Mouse (Mus musculus) retina, adult 2 months (tissue): Measurements from ENCODE around the gene Ubqln1.
"Not testable (repeated sequence)": the region's sequence is repeated elsewhere in the genome, so short reads cannot be mapped to it uniquely, and the experiment has no call there.

ENCODE experiments used
- DNase-seq: peaks from one replicate; pipeline ENCODE4 v3.0.0-alpha.2; 2012; ENCODE audit warnings: low read depth, low spot score

Gene Ubqln1

GRCm38 (mm10) chr13:58156031-58156430 is 59.4 kb downstream of the Ubqln1 start:
- no peak for DNase-seq

- DNase-seq, result no peak
These were observed 65.0 kb downstream of the Ubqln1 start for GRCm38 (mm10) chr13:58150442-58150841.

- no peak for DNase-seq
These were observed 65.8 kb downstream of the Ubqln1 start for GRCm38 (mm10) chr13:58149629-58150028.

GRCm38 (mm10) chr13:58149033-58149558 is 66.4 kb downstream of the Ubqln1 start:
- DNase-seq, result no peak

GRCm38 (mm10) chr13:58148256-58148831 is 67.1 kb downstream of the Ubqln1 start:
- no peak for DNase-seq

GRCm38 (mm10) chr13:58147760-58148159 is 67.7 kb downstream of the Ubqln1 start:
- DNase-seq, result no peak

GRCm38 (mm10) chr13:58146603-58147002 is 68.8 kb downstream of the Ubqln1 start:
- DNase-seq, result not testable (repeated sequence)

GRCm38 (mm10) chr13:58131692-58132091 is 83.8 kb downstream of the Ubqln1 start:
- no peak for DNase-seq

GRCm38 (mm10) chr13:58129687-58130246 is 85.7 kb downstream of the Ubqln1 start:
- no peak for DNase-seq

GRCm38 (mm10) chr13:58128768-58129671 is 86.4 kb downstream of the Ubqln1 start:
- DNase-seq, result peak; percentile 88

GRCm38 (mm10) chr13:58128396-58128767 is 87.1 kb downstream of the Ubqln1 start, which contains the start of gene Hnrnpa0:
Hnrnpa0 (minus strand) TSS chr13:58128556.
- peak; percentile 91 for DNase-seq

- peak; percentile 32 for DNase-seq
These were observed 87.6 kb downstream of the Ubqln1 start for GRCm38 (mm10) chr13:58127766-58128361.

GRCm38 (mm10) chr13:58126862-58127765 is 88.3 kb downstream of the Ubqln1 start:
- DNase-seq, result no peak
